Mouse (Mus musculus) liver, adult 2 months (tissue): ENCODE results near the gene Cdk14.

ENCODE experiments used
- CTCF ChIP-seq: fragments of 200-500 bp; IDR thresholded peaks from 2 replicates; pipeline ENCODE4 v1.5.1; 2011; ENCODE audit warnings: low read depth, low read length, control low read depth
- POLR2A ChIP-seq: fragments of 200-500 bp; IDR thresholded peaks from 2 replicates; pipeline ENCODE4 v1.6.1; 2011; ENCODE audit warnings: low read length, control low read depth; ENCODE audit not compliant: insufficient read depth; ENCODE audit errors: extremely low read depth

DNA sequence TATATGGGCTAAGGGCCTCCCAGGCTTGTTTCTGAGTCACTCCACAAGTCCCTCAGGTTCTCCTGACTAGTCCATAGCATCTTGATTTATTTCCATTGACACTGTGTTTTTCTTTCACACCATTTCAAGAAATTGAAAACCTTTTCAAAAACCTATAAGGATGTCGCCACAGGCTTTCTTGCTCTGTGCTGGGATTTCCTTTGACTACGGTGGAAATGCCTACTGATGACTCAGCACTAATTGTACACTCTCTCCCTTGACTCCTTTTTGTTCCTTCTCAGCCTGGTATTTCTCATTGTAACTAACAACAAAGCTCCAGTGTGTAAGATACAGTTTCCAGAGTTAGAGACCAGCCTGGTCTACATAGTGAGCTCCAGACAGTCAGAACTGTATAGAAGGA lies 144.8 kb downstream of the Cdk14 start:
- TF ChIP-seq CTCF (no peak), POLR2A (no peak)
